Mouse (Mus musculus) adrenal gland, postnatal 4 days (tissue): ENCODE measurements at regions not wholly inside any gene's neighbourhood (a gene's known extent, or its start where the extent isn't known, plus 50 kb on each side); places are given as distances from the start of the nearest gene placed in this dataset.

Experiments used
- DNase-seq, 2 experiments: peaks; one replicate each; pipeline ENCODE4 v3.0.0; 2021 to 2022; ENCODE audit warnings: low spot score in 2 of 2, mixed read lengths in 2 of 2

DNA sequence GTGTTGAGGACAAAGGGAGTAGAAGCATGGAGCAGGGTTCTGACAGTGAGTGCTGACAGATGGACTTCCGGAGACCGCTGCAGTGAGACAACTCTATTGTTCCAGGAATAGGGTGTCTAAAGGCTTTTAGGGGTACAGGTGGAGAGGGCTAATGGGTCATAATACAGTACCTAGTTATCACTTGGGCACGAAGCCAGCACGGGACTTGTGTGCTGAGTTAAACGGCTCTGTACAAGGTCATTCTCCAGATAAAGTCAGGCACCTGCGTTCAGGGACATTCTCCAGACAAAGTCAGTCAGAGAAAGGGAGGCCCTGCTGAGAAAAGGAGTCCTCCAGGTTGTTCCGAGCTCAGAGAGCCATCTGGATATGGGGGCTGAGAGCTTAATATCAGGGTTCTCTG lies 60.2 kb upstream of the Itga6 start:
- DNase-seq = no peak

GRCm38 (mm10) chr2:71689041-71689440 lies 56.4 kb upstream of the Itga6 start:
- no peak for DNase-seq

- peak; percentile 5 to 54 for DNase-seq
Measured at GRCm38 (mm10) chr2:71690277-71691161, 54.9 kb upstream of the Itga6 start.

DNA sequence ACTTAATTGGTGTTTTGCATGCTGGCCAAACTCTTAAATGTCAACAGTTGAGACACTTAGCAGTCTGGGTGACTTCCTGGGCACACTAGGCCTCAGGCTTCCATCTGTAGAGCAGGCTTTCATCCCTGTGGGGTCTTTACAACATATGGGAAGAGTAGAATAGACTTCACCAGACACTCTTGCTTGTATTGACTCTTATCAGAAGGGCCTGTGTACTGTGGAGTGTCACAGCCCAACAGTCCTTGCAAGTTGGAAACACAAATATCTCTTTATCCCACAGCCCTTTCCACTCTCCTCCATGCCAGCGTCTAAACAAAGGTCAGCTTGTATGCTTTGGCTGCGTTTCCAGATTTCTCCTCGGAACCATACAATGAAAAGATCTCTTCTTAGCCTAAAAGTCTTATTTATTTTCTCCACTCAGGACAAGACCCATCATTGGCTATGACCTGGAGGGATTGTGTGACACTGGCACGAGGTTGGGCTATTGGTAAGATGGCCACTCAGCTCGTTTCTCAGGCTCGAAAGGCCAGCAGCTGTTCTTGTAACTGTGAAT lies 50.6 kb upstream of the Itga6 start:
- DNase-seq = no peak
